Mouse (Mus musculus) cortical plate, adult 2 months (tissue): ENCODE data around the gene Pcyox1. TPM values are rescaled to one million over a fixed set of nuclear protein-coding genes. Genes with fewer than 3 reads are reported as not detected.
A peak's percentile ranks its signal among the peaks of the same experiment; 100 is the strongest.

Experiments
- H3K27ac ChIP-seq: fragments of 200-500 bp; 2 replicates; pipeline ENCODE4 v1.5.1; 2012; ENCODE audit warnings: low read length, control low read depth, inconsistent platforms; ENCODE audit not compliant: insufficient read depth
- H3K4me1 ChIP-seq: fragments of 200-500 bp; 2 replicates; pipeline ENCODE4 v1.6.1; 2011; ENCODE audit warnings: low read length; ENCODE audit not compliant: control insufficient read depth, insufficient read depth
- H3K4me3 ChIP-seq: fragments of 200-500 bp; 2 replicates; pipeline ENCODE4 v1.5.1; 2011; ENCODE audit warnings: mild to moderate bottlenecking, low read length, control low read depth; ENCODE audit not compliant: insufficient read depth
- CTCF ChIP-seq: fragments of 200-500 bp; IDR thresholded peaks from 2 replicates; pipeline ENCODE4 v1.5.1; 2011; ENCODE audit warnings: mild to moderate bottlenecking, control low read depth, low read length; ENCODE audit not compliant: insufficient read depth; ENCODE audit errors: extremely low read depth
- POLR2A ChIP-seq: fragments of 200-500 bp; IDR thresholded peaks from 2 replicates; pipeline ENCODE4 v1.6.1; 2011; ENCODE audit warnings: mild to moderate bottlenecking, low read length, control low read depth; ENCODE audit not compliant: insufficient read depth; ENCODE audit errors: extremely low read depth
- polyA plus RNA-seq: library from polyadenylated mRNA; depleted of rRNA; stranded (reverse); fragments of >200 nt; gene quantifications from 2 replicates; pipeline ENCODE4 v1.2.3, GENCODE M21; 2012; rRNA removed

The Pcyox1 gene
- 64.9 and 67.2 TPM in 2 replicates for polyA plus RNA-seq

DNA sequence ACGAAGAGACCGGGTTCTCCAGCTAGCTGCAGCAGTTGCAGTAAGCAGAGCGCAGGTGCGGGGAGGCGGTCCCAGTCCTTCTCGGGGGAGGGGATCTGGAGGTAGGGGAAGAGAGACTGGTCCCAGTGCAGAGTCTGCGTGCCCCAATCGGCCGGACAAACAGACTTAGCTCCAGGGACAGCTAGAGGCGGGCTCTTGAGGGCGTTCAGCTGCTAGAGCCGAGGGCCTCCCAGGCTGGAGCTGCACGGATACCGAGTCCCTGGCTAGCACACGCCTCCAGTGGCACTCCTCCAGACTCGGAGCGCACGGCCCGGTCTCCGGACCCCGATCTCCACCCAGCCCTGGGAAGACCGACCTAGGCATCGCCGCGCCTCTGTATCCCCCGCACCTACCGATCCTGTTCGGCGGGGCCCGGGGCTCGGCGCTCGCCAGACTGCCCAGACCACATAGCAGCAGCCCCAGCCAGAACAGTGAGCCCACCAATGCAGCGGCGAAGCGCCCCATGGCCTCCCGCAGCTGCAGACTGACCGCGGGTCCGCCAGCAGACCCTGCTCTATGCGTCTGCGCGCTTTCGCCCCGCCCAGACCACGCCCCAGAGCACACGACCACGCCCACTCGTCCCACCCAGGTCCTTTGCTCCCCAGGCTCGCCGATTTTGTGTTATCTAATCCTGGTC is at the start of gene Pcyox1:
Gene Pcyox1 (minus strand): TSS at position 574 of the 676 bp plus-strand sequence.
- TF ChIP-seq CTCF (no peak), POLR2A (peak; percentile 97)
- peak within 1 kb of the TSS; percentile 72 for H3K27ac ChIP-seq
- H3K4me1 ChIP-seq = peaks cover 4% of the 10 kb centered on the region; the same call in 1 of the 2 replicates
- peak within 1 kb of the TSS; percentile 61 for H3K4me3 ChIP-seq

DNA sequence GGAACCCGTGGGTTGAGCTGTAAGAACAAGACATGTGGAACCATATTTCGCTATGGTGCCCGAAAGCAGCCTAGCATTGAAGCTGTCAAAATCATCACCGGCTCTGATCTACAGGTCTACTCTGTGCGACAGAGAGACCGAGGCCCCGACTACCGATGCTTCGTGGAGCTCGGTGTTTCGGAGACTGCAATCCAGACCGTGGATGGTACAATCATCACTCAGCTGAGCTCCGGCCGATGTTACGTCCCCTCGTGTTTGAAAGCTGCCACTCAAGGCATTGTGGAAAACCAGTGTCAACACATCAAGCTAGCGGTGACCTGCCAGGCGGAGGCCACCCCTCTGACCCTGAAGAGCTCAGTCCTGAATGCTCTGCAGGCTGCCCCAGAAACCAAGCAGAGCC is 48.6 kb upstream of the Pcyox1 start:
- no peak overlapping the region for H3K27ac ChIP-seq
- TF ChIP-seq POLR2A = no peak
- TF ChIP-seq CTCF = no peak

DNA sequence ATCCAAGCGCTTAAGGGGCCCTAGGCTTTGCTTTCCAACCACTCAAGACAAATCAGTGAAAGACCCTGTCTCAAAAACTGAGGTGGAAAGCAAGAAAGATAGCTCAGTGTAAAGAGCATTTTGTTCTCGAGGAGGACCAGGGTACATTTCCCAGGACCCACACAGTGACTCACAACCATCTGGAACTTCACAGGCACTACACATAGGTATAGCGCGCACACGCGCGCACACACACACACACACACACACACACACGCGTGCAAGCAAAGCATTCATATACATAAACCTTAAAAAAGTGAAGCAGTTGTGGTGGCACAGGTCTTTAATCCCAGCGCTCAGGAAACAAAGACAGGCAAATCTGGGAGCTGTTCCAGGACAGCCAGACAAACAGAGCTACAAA is 44.6 kb upstream of the Pcyox1 start:
- H3K4me3 ChIP-seq = no peak overlapping the region
- no peaks in the 10 kb centered on the region for H3K4me1 ChIP-seq
- no peak overlapping the region for H3K27ac ChIP-seq
- no peak for TF ChIP-seq POLR2A
- no peak for TF ChIP-seq CTCF

More for the DNA sequence above, 48.6 kb upstream of the Pcyox1 start:
- Histone ChIP-seq H3K4me1 (no peaks in the 10 kb centered on the region), H3K4me3 (no peak overlapping the region)

DNA sequence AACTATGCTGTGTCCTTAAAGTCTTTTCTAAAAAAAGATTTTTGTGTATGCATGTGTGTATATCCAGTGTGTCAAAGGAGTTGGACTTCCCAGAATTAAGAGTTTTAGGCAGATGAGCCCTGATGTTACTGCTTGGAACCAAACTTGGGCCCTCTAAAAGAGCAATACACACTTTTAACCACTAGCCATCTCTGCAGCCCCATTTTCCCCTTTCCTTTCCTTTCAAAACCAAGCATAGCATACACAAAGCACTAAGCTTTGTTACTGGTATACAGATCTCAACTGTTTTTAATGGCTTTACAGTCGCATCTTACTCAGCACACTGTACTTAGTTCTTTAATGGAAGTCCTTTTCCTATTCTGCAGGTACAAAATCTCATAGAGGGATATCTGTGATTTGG is 42.6 kb upstream of the Pcyox1 start:
- no peaks in the 10 kb centered on the region for H3K4me1 ChIP-seq
- H3K4me3 ChIP-seq = no peak overlapping the region; the same call in 1 of the 2 replicates
- TF ChIP-seq CTCF = no peak
- TF ChIP-seq POLR2A = no peak
- no peak overlapping the region for H3K27ac ChIP-seq

DNA sequence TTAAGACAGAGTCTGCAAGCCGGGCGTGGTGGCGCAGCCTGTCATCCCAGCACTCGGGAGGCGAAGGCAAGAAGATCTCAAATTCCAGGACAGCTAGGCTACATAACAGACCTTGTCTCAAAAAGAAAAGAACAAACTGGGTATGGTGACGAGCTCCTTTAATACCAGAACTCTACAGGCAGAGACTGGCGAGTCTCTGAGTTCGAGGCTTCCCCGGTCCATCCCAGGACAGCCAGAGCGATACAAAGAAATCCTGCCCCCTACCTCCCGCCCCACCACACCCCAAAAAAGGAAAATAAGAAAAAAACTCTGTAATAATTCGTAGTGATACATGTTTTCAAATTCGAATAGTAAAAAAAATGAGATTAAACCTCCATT is 42.2 kb upstream of the Pcyox1 start:
- TF ChIP-seq CTCF (no peak), POLR2A (no peak)
- Histone ChIP-seq H3K4me1 (no peaks in the 10 kb centered on the region), H3K27ac (no peak overlapping the region; the same call in 1 of the 2 replicates), H3K4me3 (peak overlapping the region; percentile 68)

DNA sequence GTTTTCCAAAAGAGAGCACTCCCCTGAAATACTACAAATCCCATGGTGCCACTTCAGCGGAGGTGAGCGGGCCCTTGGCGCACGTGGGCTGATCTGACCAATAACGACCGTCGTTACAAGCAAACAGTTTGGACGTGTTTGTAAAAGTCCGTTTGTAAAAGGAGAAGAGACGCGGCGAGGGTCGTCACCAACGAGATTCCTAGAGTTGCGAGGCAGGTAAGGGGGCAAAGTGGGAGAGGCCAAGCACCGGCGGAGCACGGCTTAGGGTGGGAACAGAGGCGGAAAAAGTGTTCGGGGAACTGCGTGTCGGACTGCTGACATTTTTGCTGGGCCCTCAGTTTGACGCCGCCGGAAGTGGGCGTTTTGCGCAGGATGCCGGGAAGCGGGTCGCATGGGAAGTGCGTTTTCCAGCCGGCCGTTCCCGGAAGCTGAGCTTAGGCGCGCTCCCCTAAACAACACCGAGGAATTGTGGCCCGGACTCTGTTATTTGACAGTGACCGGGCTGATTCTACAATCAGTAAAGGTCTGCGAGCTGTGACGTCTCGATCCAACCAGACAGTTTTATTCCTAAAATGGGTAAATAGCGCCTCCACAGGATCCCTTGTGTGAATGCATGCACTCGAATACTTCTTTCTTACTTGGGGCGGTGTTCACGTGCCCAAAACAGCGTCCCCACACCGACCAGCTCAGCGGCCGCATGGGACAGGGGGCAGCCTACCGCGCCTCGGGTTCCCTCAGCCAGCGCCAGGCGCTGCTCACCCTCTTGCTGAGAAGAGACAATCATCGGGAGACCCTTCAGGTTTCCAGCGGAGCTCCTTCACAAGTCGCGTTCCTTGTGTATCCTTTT is 41.5 kb upstream of the Pcyox1 start, which contains the start of gene C87436:
Gene C87436 (plus strand): TSS at position 103 of the 847 bp plus-strand sequence.
- peak within 1 kb of the TSS; percentile 68 for H3K4me3 ChIP-seq
- H3K4me1 ChIP-seq = no peaks in the 10 kb centered on the region
- peak within 1 kb of the TSS; percentile 95 for H3K27ac ChIP-seq
- peak; percentile 69 for TF ChIP-seq POLR2A
- TF ChIP-seq CTCF = peak; percentile 32; the same call in 1 of the 2 replicates

DNA sequence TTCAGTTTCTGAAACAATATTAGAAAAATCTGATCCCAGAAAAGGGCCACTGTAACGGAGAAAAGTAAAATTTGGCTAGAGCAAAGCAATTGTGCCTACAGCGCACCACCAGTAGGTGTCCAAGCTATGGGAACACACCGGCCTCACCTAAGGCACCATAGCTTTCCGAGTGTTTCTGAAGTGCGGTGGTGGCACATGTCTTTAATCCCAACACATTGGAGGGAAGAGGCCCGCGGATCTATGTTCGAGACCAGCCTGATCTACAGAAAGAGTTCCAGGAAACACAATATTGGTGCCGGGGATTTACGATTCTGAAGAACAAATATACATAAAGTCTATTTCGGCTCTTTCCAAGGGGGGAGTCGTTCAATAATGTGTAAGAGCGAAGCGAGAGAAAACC is 40.8 kb upstream of the Pcyox1 start:
- no peak for TF ChIP-seq POLR2A
- peak; percentile 37 for TF ChIP-seq CTCF
- Histone ChIP-seq H3K4me1 (no peaks in the 10 kb centered on the region), H3K27ac (peak overlapping the region; percentile 73), H3K4me3 (peak overlapping the region; percentile 68)

DNA sequence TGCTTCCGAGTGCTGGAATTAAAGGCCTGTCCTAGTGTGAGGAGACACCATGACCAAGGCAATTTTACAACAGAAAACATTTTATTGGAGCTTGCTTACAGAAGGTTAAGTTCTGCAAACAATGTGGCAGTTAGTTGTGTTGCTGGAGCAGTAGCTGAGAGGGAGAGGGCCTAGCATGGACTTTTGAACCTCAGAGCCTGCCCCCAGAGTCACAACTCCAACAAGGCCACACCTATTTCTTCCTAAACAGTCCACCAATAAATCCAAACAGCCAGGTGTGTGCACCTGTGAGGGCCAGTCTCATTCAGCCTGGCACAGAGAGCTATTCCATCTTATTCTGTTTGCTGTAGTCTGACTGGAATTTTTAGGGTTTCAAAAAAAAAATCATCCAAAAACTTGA is 36.7 kb upstream of the Pcyox1 start:
- Histone ChIP-seq H3K27ac (no peak overlapping the region), H3K4me3 (no peak overlapping the region), H3K4me1 (no peaks in the 10 kb centered on the region)
- TF ChIP-seq POLR2A (no peak), CTCF (no peak)

DNA sequence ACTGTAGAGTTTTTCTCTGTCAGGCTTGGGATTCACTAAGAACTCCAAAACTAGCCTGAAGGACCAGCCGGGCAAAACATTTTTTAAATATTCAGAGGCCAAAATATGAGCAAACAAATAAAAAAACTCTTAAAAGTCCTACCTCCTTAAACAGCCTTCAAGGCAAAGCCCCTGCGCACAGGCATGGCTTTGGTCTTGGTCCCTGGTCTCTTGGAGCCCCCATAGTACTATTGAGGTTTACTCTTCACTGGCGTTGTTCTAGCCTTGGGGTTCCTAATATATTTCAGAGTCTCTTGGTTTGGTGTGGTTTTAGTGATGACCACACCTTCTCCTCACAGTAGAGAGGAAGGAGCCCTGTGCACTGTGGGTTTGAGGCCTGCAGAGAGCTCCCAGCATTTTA is 34.6 kb upstream of the Pcyox1 start:
- no peak for TF ChIP-seq POLR2A
- TF ChIP-seq CTCF = no peak
- no peaks in the 10 kb centered on the region for H3K4me1 ChIP-seq
- H3K27ac ChIP-seq = no peak overlapping the region
- H3K4me3 ChIP-seq = no peak overlapping the region

DNA sequence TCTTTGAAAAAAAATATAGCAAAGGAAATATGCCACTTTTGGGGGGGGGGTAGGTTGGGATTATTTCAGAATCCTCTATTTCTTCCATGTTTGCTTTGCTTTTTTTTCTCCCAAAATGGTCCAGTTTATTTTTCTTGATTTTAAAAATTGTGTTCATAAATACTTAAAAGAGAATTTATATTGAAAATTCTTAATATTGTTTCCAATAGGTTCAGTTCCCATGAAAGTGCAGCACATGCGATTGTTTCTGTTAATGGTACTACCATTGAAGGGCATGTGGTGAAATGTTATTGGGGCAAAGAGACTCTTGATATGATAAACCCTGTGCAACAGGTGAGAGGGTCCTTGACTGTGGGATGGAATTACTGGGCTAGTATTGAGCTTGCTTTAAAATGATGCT is 29.4 kb upstream of the Pcyox1 start, which contains the start of gene Gm44790:
Gene Gm44790 (plus strand): TSS at position 301 of the 400 bp plus-strand sequence.
- Histone ChIP-seq H3K27ac (no peak within 1 kb of the TSS), H3K4me3 (no peak within 1 kb of the TSS), H3K4me1 (no peaks in the 10 kb centered on the region)
- no peak for TF ChIP-seq CTCF
- TF ChIP-seq POLR2A = no peak

DNA sequence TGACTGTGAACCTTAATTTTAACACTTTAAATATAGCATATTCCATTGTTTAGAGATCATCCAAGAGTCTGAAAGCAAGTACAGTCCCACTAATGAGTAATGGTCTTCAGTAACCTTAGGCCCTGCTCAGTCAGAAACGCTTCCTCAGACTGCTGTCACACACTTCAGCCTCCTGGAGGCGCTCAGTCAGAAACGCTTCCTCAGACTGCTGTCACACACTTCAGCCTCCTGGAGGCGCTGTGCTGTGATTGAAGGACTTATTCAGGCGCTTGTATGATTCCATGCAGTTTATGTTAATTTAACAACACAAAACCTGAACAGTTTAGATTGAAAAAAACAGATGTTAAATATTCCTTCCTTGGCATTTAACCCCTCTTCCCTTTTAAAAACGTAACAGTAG is 23.5 kb upstream of the Pcyox1 start:
- H3K4me3 ChIP-seq = no peak overlapping the region
- no peak overlapping the region for H3K27ac ChIP-seq
- no peak for TF ChIP-seq CTCF
- TF ChIP-seq POLR2A = no peak
- H3K4me1 ChIP-seq = no peaks in the 10 kb centered on the region
